Mouse (Mus musculus) spleen, postnatal 36 days (tissue): ENCODE results near the gene Mapk14.
A peak's percentile ranks its signal among the peaks of the same experiment; 100 is the strongest.
"Not testable (repeated sequence)": the region's sequence is repeated elsewhere in the genome, so short reads cannot be mapped to it uniquely, and the experiment has no call there.

Source experiments
- DNase-seq, 2 experiments: peaks; one replicate each; pipeline ENCODE4 v3.0.0; 2022; ENCODE audit warnings: low spot score in 2 of 2, mixed read lengths in 1 of 2

The Mapk14 gene

GRCm38 (mm10) chr17:28698245-28698644, 7.1 kb downstream of the Mapk14 start:
- no peak for DNase-seq

- no peak for DNase-seq
Measured at GRCm38 (mm10) chr17:28698672-28699071, 7.5 kb downstream of the Mapk14 start.

DNA sequence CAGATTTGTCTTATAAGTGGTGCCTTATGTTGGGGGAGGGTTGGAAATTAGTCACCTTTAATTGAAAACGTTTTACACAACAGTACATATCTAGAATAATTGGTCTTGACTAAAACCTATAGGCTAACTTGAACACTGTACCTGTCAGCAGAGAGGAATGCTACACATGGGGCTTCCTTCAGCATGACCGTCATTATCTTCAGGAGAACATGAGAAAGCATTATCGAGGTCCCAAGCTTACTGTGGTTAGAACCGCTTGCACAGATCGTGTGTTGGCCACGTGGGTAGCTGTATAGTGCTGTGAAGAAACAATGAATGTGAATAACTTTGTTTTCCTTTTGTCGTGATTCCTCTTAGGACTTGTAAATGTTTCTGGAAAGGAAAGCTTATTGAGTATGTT, 8.7 kb downstream of the Mapk14 start:
- no peak for DNase-seq

- no peak for DNase-seq
Measured at GRCm38 (mm10) chr17:28701171-28701570, 10.0 kb downstream of the Mapk14 start.

GRCm38 (mm10) chr17:28701737-28702136, 10.6 kb downstream of the Mapk14 start:
- DNase-seq, result no peak

GRCm38 (mm10) chr17:28702646-28703045, 11.5 kb downstream of the Mapk14 start:
- DNase-seq, result no peak

DNA sequence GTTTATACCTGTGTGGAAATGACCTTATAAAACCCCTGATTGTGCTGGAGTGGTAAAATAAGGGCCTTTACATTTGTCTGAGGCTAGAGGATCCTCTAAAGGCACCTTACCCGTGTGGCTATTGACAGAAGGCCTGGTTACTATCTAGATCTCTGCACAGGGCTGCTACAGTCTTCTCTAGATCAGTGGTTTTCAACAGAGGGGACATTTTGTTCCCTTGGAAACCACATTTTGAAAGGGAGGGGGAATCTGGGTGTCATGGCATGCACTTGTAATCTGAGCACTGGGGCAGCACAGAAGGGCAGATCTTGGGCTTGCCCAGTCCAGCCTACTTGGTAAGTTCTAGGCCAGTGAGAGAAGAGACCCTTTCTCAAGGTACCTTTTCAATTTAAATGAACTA, 15.6 kb downstream of the Mapk14 start:
- DNase-seq, result no peak

DNA sequence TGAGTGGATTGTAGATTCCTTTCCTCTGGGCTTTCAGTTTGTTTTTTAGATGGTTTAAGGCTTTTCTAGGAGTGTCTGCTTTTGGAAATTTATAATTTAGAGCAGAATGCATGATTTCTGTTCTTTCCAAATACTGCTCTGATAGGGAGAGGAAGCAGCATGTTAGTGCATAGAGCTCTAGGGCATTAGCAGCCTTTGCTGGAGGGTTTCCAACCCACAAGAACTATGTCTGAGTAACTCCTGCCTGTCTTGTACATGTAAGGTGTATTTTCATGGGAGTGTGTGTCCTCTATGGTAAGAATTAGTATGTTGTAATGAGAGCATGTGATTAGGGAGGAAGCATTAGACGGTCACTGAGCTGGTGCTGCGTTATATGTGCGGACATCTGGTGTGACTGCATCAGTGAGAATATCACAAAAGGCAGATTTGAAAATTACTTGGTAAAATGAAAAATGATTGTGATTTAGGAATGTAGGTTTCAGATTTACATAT, 16.1 kb downstream of the Mapk14 start:
- DNase-seq, result no peak

DNA sequence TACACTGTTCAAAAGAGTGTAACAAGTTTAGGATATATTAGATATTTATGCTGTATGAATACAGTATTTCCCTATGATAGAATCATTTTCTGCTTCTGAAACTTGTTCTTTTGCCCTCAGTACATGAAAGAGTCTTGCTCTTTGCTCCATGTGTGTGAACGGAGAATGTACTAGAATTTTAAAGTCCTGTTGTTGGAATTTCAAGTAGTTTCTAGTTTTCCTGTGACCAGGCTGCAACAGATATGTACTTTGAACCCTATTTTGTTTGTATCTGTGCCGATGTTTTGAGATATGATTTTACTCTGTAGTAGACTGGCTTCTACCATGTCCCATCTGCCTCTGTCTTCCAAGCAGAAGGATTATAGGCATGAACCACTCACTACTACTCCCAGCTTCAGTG, 16.7 kb downstream of the Mapk14 start:
- DNase-seq, result no peak

GRCm38 (mm10) chr17:28708989-28709388, 17.9 kb downstream of the Mapk14 start:
- DNase-seq, result no peak

DNA sequence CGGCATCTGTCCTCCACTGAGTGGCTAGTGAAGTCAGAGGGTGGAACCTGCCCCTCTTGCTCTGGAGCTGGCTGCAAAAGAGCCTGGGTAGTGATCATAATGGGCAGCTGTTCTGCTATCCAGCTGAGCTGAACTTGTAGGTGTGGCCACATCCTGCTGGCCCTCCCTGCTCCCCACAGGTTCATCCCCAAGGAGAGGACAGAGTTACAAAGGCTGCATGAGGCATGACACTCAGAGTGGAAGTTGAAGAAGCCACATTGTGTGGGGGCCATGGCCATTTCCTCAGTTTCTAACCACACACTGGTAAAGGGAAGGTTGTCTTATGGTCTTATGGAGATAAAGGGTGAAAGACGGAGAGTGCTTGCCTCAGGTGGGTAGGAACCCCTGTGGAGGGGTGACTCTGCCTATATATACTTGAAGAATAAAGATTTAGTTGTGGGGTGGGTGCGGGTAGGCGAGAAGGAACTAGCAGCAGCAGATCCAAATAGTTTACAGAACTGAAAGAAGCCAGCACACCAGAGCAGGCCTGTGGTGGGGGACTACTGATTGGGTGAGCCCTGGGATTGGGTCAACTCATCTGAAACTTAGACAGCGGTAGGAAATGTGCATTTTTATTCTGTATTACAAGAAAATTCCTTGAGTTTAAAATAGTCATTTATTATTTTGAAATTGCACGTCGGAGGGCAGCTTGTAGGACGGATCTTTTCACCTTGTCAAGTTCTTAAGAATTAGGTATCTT, 18.6 kb downstream of the Mapk14 start:
- DNase-seq, result peak; percentile 18 to 31

DNA sequence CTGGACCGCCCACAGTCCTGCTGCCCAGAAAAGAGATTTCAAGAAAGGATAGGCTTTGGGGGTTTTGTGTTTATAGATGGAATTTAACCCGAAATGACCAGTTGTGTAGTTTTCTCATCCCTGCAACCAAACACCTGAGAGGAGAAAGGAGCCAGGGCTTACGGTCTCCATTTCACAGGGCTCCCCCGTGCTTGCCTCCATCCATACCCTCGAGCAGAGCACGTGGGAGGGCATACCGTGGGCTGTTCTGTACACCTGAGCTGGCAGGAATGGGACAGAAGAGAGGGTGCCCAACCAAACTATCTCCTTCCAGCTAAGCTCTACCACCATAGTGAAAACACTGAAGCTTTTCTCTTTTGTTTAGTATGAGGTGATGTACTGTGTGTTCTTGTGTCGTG, 19.2 kb downstream of the Mapk14 start:
- no peak for DNase-seq

- DNase-seq, result no peak
Measured at GRCm38 (mm10) chr17:28711237-28711636, 20.1 kb downstream of the Mapk14 start.

GRCm38 (mm10) chr17:28712305-28712704, 21.2 kb downstream of the Mapk14 start:
- DNase-seq, result no peak

GRCm38 (mm10) chr17:28714006-28714405, 22.9 kb downstream of the Mapk14 start:
- no peak for DNase-seq

- no peak for DNase-seq
Measured at GRCm38 (mm10) chr17:28715832-28716548, 24.9 kb downstream of the Mapk14 start.

DNA sequence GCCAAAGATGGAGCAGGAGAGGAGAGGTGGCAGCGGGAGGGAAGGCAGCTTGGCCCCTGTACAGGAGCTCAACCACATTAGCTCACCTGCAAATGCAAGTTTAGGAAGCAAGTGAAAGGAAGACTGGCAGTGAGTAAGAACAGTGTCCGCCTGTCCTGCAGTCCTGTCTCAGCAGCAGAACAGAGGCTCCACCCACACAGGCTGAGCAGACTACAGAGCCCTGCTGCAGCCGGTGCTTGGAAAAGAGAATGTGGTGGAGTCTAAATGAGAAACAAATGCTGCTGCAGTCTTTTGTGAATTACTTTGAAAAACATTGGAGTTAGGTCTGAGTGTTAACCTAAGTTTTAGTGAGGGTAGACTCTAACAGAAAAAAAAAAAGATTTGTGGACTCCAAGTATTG, 26.4 kb downstream of the Mapk14 start:
- DNase-seq, result no peak

- DNase-seq, result no peak
Measured at GRCm38 (mm10) chr17:28725783-28726182, 34.7 kb downstream of the Mapk14 start, which contains the start of gene AC170998.1. TSS of gene AC170998.1 (plus strand) at chr17:28726083.

GRCm38 (mm10) chr17:28727511-28727910, 36.4 kb downstream of the Mapk14 start:
- not testable (repeated sequence) for DNase-seq

DNA sequence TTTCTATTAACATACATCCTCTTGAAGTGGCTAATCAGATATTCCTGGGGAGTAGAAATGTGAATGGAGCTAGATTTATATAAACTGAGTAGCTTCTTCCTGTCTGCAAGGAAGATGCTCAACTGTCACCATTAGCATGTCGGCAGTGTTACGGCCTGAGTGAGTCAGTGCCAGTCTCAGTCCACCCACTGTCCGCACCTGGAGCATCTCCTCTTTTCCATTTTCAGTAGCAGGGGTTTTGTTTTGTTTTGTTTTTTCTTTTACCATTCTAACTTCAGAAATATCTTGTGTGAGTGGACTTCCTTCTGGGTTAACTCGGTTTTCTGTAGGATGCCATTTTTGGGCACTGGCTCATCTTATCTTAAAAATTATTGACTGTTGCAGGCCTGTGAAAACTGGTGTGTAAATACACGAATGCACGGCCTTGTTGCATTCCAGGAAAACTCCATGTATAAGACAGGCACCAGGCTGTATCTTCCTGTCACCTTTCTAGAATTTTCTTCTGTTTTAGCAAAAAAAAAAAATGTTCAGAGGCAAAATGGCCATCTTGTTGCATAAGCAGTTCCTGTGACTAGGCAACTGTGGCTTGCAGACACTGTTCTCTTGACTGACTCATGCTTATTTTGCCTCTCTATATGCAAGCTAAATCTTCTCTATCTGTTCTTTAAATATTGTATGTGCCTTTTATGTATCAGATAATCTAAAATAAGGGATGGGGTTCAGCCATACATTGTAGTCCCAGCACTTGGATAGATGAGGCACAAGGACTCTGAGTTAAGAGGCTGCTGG, 44.4 kb downstream of the Mapk14 start:
- DNase-seq, result no peak

DNA sequence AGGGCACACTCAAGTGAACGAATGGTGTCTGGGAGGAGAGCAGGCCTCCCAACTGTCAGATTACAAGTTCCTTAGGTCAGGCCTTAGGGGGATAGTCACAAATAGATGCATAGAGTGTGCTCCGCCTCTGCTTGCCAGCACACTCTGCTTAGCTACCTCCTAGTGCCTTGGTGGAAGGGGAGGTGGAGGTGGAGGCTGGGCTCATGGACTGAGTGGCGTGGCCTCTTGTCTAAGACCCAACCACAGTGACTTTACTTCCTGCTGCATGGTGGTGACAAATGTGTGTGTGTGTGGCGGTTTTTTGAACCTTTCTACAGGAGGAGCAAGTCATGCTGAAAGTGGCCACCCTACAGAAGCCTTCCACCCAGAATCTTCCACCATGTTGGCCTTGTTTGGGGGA, 45.4 kb downstream of the Mapk14 start:
- DNase-seq, result peak in 1 of 2 experiments; percentile 6

- DNase-seq, result peak in 1 of 2 experiments; percentile 31
Measured at GRCm38 (mm10) chr17:28737973-28738372, 46.8 kb downstream of the Mapk14 start.
